Mouse (Mus musculus) erythroblast, embryonic 14.5 days (primary cell): ENCODE data around the gene Otogl.

Source experiments
- GATA1 ChIP-seq: IDR thresholded peaks from 2 replicates; pipeline ENCODE4 v1.6.1; 2012; ENCODE audit warnings: low read length, inconsistent platforms, mixed read lengths
- TAL1 ChIP-seq: IDR thresholded peaks from 3 replicates; pipeline ENCODE4 v1.6.1; 2012; ENCODE audit warnings: low read length, inconsistent platforms, mixed read lengths

DNA sequence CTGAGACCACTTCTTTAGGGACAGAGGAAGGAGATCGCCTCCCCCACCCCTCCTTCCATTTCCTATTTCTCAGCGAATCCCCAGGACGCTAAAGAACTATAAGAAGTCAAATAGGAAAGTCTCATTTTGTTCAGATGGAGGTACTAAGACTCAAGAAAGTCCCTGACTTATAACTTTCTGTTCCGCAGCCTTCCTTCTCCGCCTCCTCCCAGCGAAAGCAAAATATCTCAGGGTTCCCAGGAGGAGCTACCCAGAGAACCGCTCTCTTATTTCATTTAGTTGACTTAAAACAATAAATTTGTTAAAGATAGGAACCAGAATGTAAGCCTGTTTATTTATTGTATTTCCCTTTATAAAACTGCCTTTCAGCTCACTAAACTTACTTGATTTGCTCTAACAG lies 41.4 kb downstream of the Otogl start:
- TF ChIP-seq TAL1, result no peak
- TF ChIP-seq GATA1, result no peak
